Mouse (Mus musculus) intestine, postnatal 0 days (tissue): ENCODE measurements at regions not wholly inside any gene's neighbourhood (a gene's known extent, or its start where the extent isn't known, plus 50 kb on each side); places are given as distances from the start of the nearest gene placed in this dataset.

Experiments used
- ATAC-seq: fragments of 200-750 bp; cut with Nextera tagmentation; 2 replicates; pipeline ENCODE4 v1.8.0; 2017; ENCODE audit warnings: mild to moderate bottlenecking, moderate TSS enrichment, moderate library complexity
- H3K27ac ChIP-seq: fragments of 300-500 bp; sonication (generic); 2 replicates; pipeline ENCODE4 v1.5.1; 2014; ENCODE audit warnings: mild to moderate bottlenecking, low read depth, low read length, moderate library complexity
- H3K27me3 ChIP-seq: fragments of 300-500 bp; sonication (generic); replicated peaks from 2 replicates; pipeline ENCODE4 v1.6.1; 2014; ENCODE audit warnings: low read length, mixed read lengths; ENCODE audit not compliant: control insufficient read depth, insufficient read depth
- H3K36me3 ChIP-seq: fragments of 300-500 bp; sonication (generic); 2 replicates; pipeline ENCODE4 v1.6.1; 2014; ENCODE audit warnings: mild to moderate bottlenecking, moderate library complexity; ENCODE audit not compliant: control insufficient read depth, insufficient read depth
- H3K4me1 ChIP-seq: fragments of 300-500 bp; sonication (generic); replicated peaks from 2 replicates; pipeline ENCODE4 v1.6.1; 2014; ENCODE audit warnings: antibody characterized with exemption, low read length, mixed read lengths; ENCODE audit not compliant: control insufficient read depth, insufficient read depth
- H3K4me2 ChIP-seq: fragments of 300-500 bp; sonication (generic); replicated peaks from 2 replicates; pipeline ENCODE4 v1.6.1; 2014; ENCODE audit warnings: low read depth, mild to moderate bottlenecking, moderate library complexity
- H3K4me3 ChIP-seq: fragments of 300-500 bp; sonication (generic); 2 replicates; pipeline ENCODE4 v1.5.1; 2014; ENCODE audit warnings: low read depth, low read length
- H3K9ac ChIP-seq: fragments of 300-500 bp; sonication (generic); 2 replicates; pipeline ENCODE4 v1.6.1; 2014; ENCODE audit warnings: mild to moderate bottlenecking, low read depth, low read length
- H3K9me3 ChIP-seq: fragments of 300-500 bp; sonication (generic); 2 replicates; pipeline ENCODE4 v1.6.1; 2016; ENCODE audit warnings: mixed run types; ENCODE audit not compliant: control insufficient read depth
- CTCF ChIP-seq: sonication (generic); IDR thresholded peaks from 2 replicates; pipeline ENCODE4 v1.5.1; 2016; ENCODE audit warnings: low read depth, mild to moderate bottlenecking, control low read depth, antibody characterized with exemption, moderate library complexity
- WGBS: fragments of 180-500 bp; shearing (Covaris S2); extraction: QIAGEN DNeasy Blood & Tissue Kit; methylation state at CpG from one replicate; pipeline ENCODE4 v1.1.7; 2014; 5-methylcytosine and 5-hydroxymethylcytosine counted together

DNA sequence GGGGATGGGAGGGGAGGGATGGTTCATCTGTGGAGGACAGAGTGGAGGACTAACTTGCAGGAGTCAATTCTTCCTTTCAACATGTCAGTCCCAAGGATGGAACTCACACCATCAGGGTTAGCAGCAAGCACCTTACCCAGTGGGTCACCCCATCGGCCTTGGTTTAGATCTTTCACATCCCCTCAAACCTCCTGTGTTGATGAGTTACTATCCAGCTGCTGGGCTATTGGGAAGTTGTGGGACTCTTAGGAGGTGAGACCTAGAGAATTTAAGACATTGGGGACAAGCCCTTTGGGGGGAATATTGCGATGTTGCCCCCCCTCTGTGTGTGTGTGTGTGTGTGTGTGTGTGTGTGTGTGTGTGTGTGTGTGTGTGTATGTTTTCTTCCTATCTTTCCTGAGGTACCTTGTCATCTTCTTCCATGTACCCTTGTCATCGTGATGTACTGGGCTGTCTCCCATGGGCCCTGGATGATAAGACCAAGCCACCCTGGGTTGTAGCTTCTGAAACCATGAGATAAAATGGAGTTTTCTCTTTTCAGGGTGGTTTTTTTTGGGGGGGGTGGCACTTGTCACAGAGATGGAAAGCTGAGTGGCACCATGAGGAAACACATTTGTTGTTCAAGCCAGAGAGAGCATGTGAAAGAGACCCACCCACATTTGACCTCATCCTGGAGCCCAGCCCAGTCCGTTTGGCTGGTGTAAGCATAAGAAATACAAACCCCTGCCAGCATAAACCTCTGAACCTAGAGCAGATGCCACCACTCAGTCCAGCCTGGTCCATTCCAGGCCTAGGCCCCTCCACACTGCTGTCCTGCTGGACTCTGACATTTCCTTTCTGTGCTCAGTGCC, 98.3 kb upstream of the Bod1 start:
- no peak for ATAC-seq
- WGBS = 77% methylated on average over 4 of the region's 4 CpGs
- Histone ChIP-seq H3K27ac (no peak overlapping the region), H3K9ac (no peak overlapping the region), H3K4me3 (no peak overlapping the region), H3K9me3 (no peaks in the 10 kb centered on the region), H3K4me2 (no peak overlapping the region), H3K36me3 (no peaks in the 10 kb centered on the region), H3K4me1 (no peaks in the 10 kb centered on the region), H3K27me3 (no peaks in the 10 kb centered on the region)
- no peak for TF ChIP-seq CTCF

DNA sequence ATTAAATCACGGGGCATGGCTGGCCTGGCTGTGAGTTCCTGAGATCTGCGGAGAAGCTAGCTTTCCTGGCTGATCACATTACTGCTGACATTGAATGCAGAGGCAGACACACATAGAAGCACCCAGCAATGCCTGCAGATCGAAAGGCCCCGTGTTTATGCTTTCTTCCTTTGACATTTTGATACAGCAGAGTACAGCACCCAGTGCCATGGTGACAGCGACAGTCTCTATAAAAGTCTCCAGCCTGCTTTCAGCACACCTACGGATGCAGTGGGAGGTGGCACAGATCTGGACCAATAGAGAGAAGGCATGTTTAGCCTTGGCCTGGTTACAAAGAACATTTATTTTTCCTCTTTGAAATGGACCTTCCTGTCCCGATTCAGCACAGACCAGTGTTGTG, 99.2 kb upstream of the Bod1 start:
- TF ChIP-seq CTCF = no peak
- WGBS = 76% methylated on average over 7 of the region's 7 CpGs
- no peak overlapping the region for H3K9ac ChIP-seq
- no peak overlapping the region for H3K27ac ChIP-seq
- H3K36me3 ChIP-seq = no peaks in the 10 kb centered on the region
- no peak for ATAC-seq
- no peaks in the 10 kb centered on the region for H3K27me3 ChIP-seq
- no peaks in the 10 kb centered on the region for H3K9me3 ChIP-seq
- no peaks in the 10 kb centered on the region for H3K4me1 ChIP-seq
- no peak overlapping the region for H3K4me3 ChIP-seq
- H3K4me2 ChIP-seq = no peak overlapping the region

DNA sequence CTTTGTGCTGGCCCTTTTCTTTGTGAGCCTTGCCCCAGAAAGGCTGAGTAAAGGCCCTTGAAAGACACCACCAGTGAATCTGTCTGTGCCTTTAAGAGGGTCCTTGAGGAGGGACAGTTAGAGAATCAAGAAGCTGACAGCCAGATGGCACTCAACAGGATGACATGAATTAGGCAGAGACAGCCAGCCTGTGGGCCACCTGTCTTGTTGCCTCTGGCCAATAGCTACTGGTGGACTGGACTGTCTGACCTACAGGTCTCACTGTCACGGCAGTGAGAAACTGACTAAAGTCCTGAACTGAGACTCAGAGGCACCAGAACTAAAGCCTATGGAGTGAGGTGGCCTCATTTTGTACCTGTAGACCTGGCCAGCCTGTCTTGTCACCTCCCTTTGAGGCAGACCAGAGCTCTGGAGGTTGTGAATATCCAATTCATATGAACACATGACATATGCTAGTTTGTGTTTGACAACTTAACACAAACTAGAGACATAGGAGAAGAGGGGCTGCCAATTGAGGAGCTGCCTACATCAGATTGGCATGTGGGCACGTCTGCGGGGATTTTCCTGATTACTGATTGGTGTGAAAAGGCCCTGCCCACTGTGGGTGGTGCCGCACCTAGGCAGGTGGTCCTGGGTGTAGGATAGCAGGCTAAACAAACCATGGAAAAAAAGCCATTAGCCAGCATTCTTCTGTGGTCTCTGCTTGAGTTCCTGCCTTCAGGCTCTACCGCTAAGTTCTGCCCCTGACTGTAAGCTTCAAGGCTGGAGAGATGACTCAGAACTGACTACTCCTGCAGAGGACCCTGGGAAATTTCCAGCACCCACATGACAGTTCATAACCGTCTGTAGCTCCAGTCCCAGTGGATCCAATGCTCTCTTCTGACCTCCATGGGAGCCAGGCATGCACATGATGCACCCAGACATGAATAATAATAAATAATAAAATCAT, 100.1 kb upstream of the Bod1 start:
- Histone ChIP-seq H3K27ac (no peak overlapping the region), H3K4me1 (no peaks in the 10 kb centered on the region), H3K9ac (no peak overlapping the region), H3K9me3 (no peaks in the 10 kb centered on the region), H3K4me3 (no peak overlapping the region), H3K36me3 (no peaks in the 10 kb centered on the region), H3K27me3 (no peaks in the 10 kb centered on the region), H3K4me2 (no peak overlapping the region)
- 91% methylated on average over 6 of the region's 6 CpGs for WGBS
- ATAC-seq = no peak
- no peak for TF ChIP-seq CTCF

DNA sequence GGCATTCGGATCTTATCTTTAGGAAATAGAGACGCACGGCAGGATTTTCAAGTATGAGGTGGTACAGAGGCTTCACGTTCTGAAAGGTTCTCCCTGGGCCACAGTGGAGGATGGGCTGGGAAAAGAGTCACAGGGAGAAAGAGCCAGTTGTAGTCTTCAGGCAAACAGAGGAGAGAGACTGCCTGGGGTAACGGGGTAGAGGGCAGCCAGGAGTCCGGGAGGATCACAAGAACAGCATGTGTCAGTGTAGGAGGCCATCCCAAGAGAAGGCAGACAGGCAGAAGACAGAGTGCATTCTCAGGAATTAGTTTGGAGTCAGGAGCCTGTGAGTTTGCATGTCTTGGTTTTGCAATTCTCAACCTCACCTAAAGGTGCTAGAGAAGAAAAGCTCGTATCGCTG, 94.5 kb upstream of the Cpeb4 start:
- H3K9ac ChIP-seq = no peak overlapping the region
- H3K36me3 ChIP-seq = no peaks in the 10 kb centered on the region
- H3K9me3 ChIP-seq = no peaks in the 10 kb centered on the region
- H3K4me2 ChIP-seq = no peak overlapping the region
- H3K4me3 ChIP-seq = no peak overlapping the region
- H3K27ac ChIP-seq = no peak overlapping the region
- WGBS = 72% methylated on average over 8 of the region's 8 CpGs
- no peak for TF ChIP-seq CTCF
- no peaks in the 10 kb centered on the region for H3K27me3 ChIP-seq
- no peak for ATAC-seq
- 0 out of 2 replicates have a peak, but pooled peaks cover 3% of the 10 kb centered on the region for H3K4me1 ChIP-seq

DNA sequence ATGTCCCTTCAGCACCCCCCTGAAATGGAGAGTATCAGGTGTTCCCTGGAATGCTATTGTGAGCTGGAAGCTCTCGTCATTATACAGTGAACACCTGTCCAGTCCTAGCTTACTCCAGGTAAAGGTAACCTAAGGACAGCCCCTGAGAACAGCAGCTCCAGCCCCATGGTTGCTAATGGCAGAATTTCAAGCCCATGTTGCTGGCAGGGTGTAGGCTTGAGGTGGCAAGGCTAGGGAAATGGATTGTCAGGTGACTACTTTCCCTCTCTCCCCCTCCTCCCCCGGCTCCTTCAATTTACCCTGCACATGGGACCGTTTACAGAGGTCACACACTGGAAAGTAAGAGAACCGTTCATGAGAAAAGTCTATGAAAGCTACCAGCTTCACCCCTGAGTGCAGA, 93.2 kb upstream of the Cpeb4 start:
- Histone ChIP-seq H3K4me3 (no peak overlapping the region), H3K9ac (no peak overlapping the region), H3K4me2 (no peak overlapping the region), H3K9me3 (no peaks in the 10 kb centered on the region), H3K4me1 (0 out of 2 replicates have a peak, but pooled peaks cover 3% of the 10 kb centered on the region), H3K36me3 (no peaks in the 10 kb centered on the region), H3K27ac (no peak overlapping the region), H3K27me3 (no peaks in the 10 kb centered on the region)
- TF ChIP-seq CTCF = no peak
- 0 out of 2 replicates have a peak, but pooled peaks have one; percentile 19 for ATAC-seq
- 62% methylated on average over 4 of the region's 4 CpGs for WGBS

DNA sequence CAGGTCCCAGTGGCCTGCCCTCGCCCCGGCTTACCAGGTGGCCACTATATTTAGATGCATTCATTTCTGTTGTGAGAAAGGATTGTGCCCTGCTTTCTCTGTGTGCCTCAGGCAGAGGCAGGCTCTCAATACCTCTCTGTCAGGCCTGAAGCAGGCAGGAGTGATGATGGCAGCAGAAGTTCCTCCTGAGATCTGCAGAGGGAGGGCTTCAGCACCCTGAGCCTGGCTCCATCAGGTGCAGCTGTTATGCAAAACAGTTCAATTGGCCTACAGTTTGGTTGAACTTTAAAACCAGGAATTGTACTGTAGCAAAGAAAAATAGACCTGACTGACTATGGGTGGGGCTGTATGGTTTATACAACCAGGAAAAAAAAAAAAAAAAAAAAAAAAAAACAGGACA, 92.7 kb upstream of the Cpeb4 start:
- Histone ChIP-seq H3K9me3 (no peaks in the 10 kb centered on the region), H3K27ac (no peak overlapping the region), H3K9ac (no peak overlapping the region), H3K4me2 (no peak overlapping the region), H3K27me3 (no peaks in the 10 kb centered on the region), H3K4me3 (no peak overlapping the region), H3K36me3 (no peaks in the 10 kb centered on the region), H3K4me1 (0 out of 2 replicates have a peak, but pooled peaks cover 3% of the 10 kb centered on the region)
- peak; percentile 83 for ATAC-seq
- 74% methylated on average over 2 of the region's 2 CpGs for WGBS
- TF ChIP-seq CTCF = peak; percentile 60
